Mouse (Mus musculus) heart, adult 2 months (tissue): ENCODE data around the gene Acaca. TPM values are rescaled to one million over a fixed set of nuclear protein-coding genes. Genes with fewer than 3 reads are reported as not detected.
A peak's percentile ranks its signal among the peaks of the same experiment; 100 is the strongest.

Experiments used
- DNase-seq, 2 experiments: peaks; one replicate each; pipeline ENCODE4 v3.0.0; 2021
- H3K27ac ChIP-seq: fragments of 200-600 bp; 2 replicates; pipeline ENCODE4 v1.8.1; 2022
- H3K27me3 ChIP-seq: fragments of 200-500 bp; 2 replicates; pipeline ENCODE4 v1.6.1; 2012; ENCODE audit warnings: mild to moderate bottlenecking, low read length, inconsistent platforms, mixed read lengths; ENCODE audit not compliant: control insufficient read depth, insufficient read depth
- H3K36me3 ChIP-seq: fragments of 200-500 bp; 2 replicates; pipeline ENCODE4 v1.6.1; 2012; ENCODE audit warnings: low read length, inconsistent platforms; ENCODE audit not compliant: control insufficient read depth, insufficient read depth
- H3K4me1 ChIP-seq: fragments of 200-500 bp; 2 replicates; pipeline ENCODE4 v1.6.1; 2011; ENCODE audit warnings: low read length; ENCODE audit not compliant: control insufficient read depth, insufficient read depth
- H3K4me3 ChIP-seq: fragments of 200-600 bp; 2 replicates; pipeline ENCODE4 v1.8.1; 2022
- H3K79me2 ChIP-seq: fragments of 200-500 bp; replicated peaks from 2 replicates; pipeline ENCODE4 v1.6.1; 2012; ENCODE audit warnings: mild to moderate bottlenecking, inconsistent platforms, low read length, moderate library complexity, mixed read lengths; ENCODE audit not compliant: control insufficient read depth, insufficient read depth
- H3K9ac ChIP-seq: fragments of 200-500 bp; 2 replicates; pipeline ENCODE4 v1.6.1; 2012; ENCODE audit warnings: low read depth, mild to moderate bottlenecking, control low read depth, inconsistent platforms, low read length, mixed read lengths
- CTCF ChIP-seq: fragments of 200-600 bp; IDR thresholded peaks from 2 replicates; pipeline ENCODE4 v1.8.1; 2022; ENCODE audit warnings: antibody characterized with exemption, mild to moderate bottlenecking, moderate library complexity
- EP300 ChIP-seq: fragments of 200-500 bp; IDR thresholded peaks from 2 replicates; pipeline ENCODE4 v1.6.1; 2011; ENCODE audit warnings: low read depth, low read length, control low read depth; ENCODE audit not compliant: insufficient read depth
- POLR2A ChIP-seq: fragments of 200-500 bp; IDR thresholded peaks from 2 replicates; pipeline ENCODE4 v1.6.1; 2011; ENCODE audit warnings: mild to moderate bottlenecking, low read depth, low read length, control low read depth; ENCODE audit not compliant: insufficient read depth
- WGBS: fragments of 180-500 bp; shearing (Covaris S2); methylation state at CpG from one replicate; pipeline ENCODE4 v1.1.7; 2018; 5-methylcytosine and 5-hydroxymethylcytosine counted together
- intact Hi-C: fragments of 180-260 bp; cut with DNase I; formaldehyde crosslinking; loops from one replicate; pipeline ENCODE4 v1.15.1; 2025
- polyA plus RNA-seq: library from polyadenylated mRNA; depleted of rRNA; stranded (reverse); fragments of >200 nt; gene quantifications from 2 replicates; pipeline ENCODE4 v1.2.3, GENCODE M21; 2012; rRNA removed
- total RNA-seq, 2 experiments: library from RNA; stranded (reverse); gene quantifications; 2 replicates each; pipeline ENCODE4 v1.2.3; 2021

Acaca gene
- total and polyA plus RNA-seq, 3 experiments: 19.4 to 25.9 (median 20.0) TPM

- Histone ChIP-seq H3K4me3 (no peak overlapping the region), H3K4me1 (no peaks in the 10 kb centered on the region), H3K27ac (no peak overlapping the region), H3K79me2 (no peaks in the 10 kb centered on the region), H3K27me3 (no peaks in the 10 kb centered on the region), H3K36me3 (no peaks in the 10 kb centered on the region), H3K9ac (no peak overlapping the region)
- intact Hi-C loops: no loop called here
- WGBS: 92% methylated on average over 5 of the region's 5 CpGs
- no peak for TF ChIP-seq POLR2A
- DNase-seq: no peak
Observed at GRCm38 (mm10) chr11:84426633-84426998, 297.1 kb downstream of the Acaca start.

DNA sequence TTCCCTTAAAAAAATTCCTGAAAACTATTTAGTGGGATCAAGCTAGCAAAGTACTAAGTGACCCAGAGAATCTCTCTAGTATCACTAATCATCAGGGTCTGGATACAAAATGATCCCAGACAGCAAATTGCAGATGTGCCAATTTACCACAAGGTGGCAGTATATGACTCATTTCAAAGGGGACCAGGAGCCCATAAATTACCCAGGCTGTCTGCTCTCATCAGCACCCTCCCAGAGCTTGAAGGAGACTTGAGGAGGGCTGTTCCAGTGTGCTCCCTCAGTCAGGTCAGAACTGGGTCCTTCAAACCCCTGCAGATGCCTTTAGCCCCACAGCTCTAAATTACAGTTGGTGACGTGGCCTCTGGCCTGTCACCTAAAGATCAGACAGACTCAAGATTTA lies 300.1 kb downstream of the Acaca start:
- Histone ChIP-seq H3K27me3 (no peaks in the 10 kb centered on the region), H3K27ac (no peak overlapping the region), H3K79me2 (no peaks in the 10 kb centered on the region), H3K4me1 (no peaks in the 10 kb centered on the region), H3K36me3 (no peaks in the 10 kb centered on the region), H3K4me3 (no peak overlapping the region), H3K9ac (no peak overlapping the region)
- peak; percentile 8 to 23 for DNase-seq
- intact Hi-C loops: loop anchor here (1.0 kb wide), 2 partner anchors 369 to 384 kb away; no protein-coding TSS in a partner anchor
- 93% methylated on average over 1 of the region's 1 CpGs for WGBS
- no peak for TF ChIP-seq POLR2A
- no peak for TF ChIP-seq EP300
- TF ChIP-seq CTCF: peak; percentile 93

- Histone ChIP-seq H3K27ac (no peak overlapping the region), H3K4me3 (no peak overlapping the region), H3K4me1 (no peaks in the 10 kb centered on the region), H3K79me2 (no peaks in the 10 kb centered on the region), H3K9ac (no peak overlapping the region), H3K27me3 (no peaks in the 10 kb centered on the region), H3K36me3 (no peaks in the 10 kb centered on the region)
- WGBS: 79% methylated on average over 4 of the region's 4 CpGs
- no peak for DNase-seq
- intact Hi-C loops: loop anchor here (1.0 kb wide), 1 partner anchor 364 kb away; no protein-coding TSS in a partner anchor
- TF ChIP-seq EP300: no peak
- no peak for TF ChIP-seq CTCF
- no peak for TF ChIP-seq POLR2A
Observed at GRCm38 (mm10) chr11:84430336-84430735, 300.9 kb downstream of the Acaca start.

GRCm38 (mm10) chr11:84434879-84435278 lies 305.4 kb downstream of the Acaca start:
- no peak for TF ChIP-seq CTCF
- TF ChIP-seq EP300: no peak
- no peak for TF ChIP-seq POLR2A
- Histone ChIP-seq H3K36me3 (no peaks in the 10 kb centered on the region), H3K9ac (no peak overlapping the region), H3K4me3 (no peak overlapping the region), H3K4me1 (no peaks in the 10 kb centered on the region), H3K79me2 (no peaks in the 10 kb centered on the region), H3K27ac (no peak overlapping the region), H3K27me3 (no peaks in the 10 kb centered on the region)
- WGBS: 87% methylated on average over 6 of the region's 6 CpGs
- intact Hi-C loops: no loop called here
- no peak for DNase-seq

DNA sequence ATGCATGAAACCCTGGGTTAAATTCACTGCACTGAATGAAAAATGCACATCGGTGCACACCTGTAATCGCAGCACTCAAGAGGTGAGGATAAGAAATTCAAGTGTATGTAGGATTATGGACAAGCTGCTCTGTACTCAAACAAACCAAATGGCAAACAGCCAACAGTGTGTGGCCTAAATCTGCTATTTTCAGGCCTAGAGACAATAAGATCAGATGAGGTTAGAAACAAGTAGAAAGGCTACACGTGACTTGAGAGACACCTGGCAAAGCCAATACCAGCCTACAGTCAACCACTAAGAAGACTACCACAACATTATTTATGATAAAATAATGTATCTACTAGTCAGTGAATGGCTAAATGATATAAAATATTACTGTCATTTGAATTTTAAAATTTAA lies 310.9 kb downstream of the Acaca start:
- 83% methylated on average over 3 of the region's 3 CpGs for WGBS
- Histone ChIP-seq H3K36me3 (no peaks in the 10 kb centered on the region), H3K4me1 (no peaks in the 10 kb centered on the region), H3K27me3 (no peaks in the 10 kb centered on the region), H3K9ac (no peak overlapping the region), H3K27ac (no peak overlapping the region), H3K4me3 (no peak overlapping the region), H3K79me2 (no peaks in the 10 kb centered on the region)
- TF ChIP-seq EP300 (no peak), POLR2A (no peak), CTCF (no peak)
- DNase-seq: no peak
- intact Hi-C loops: no loop called here

GRCm38 (mm10) chr11:84442554-84443331 lies 313.3 kb downstream of the Acaca start:
- no peak for TF ChIP-seq CTCF
- TF ChIP-seq POLR2A: no peak
- no peak for TF ChIP-seq EP300
- Histone ChIP-seq H3K4me1 (no peaks in the 10 kb centered on the region), H3K27ac (no peak overlapping the region), H3K36me3 (no peaks in the 10 kb centered on the region), H3K79me2 (no peaks in the 10 kb centered on the region), H3K27me3 (no peaks in the 10 kb centered on the region), H3K9ac (no peak overlapping the region), H3K4me3 (no peak overlapping the region)
- DNase-seq: no peak
- WGBS: 88% methylated on average over 4 of the region's 4 CpGs
- intact Hi-C loops: no loop called here

Other genes with a start within 250 kb of the Acaca start
- 1 to 10 TPM; 8.9 to 9.9 TPM for gene Ddx52, start 187.6 kb upstream of the Acaca start, total RNA-seq
- 3.3 and 6.2 TPM in 2 replicates for gene Ddx52, start 187.6 kb upstream of the Acaca start, polyA plus RNA-seq
- 10 to 100 TPM; 23.7 to 28.1 TPM for gene Synrg, start 165.2 kb upstream of the Acaca start, total RNA-seq
- gene Synrg, start 165.2 kb upstream of the Acaca start, polyA plus RNA-seq: 12.2 and 18.0 TPM in 2 replicates
- gene Dusp14, start 60.4 kb upstream of the Acaca start, total RNA-seq: under 1 TPM; 0.34 to 0.48 TPM
- 1.2 and 3.5 TPM in 2 replicates for gene Dusp14, start 60.4 kb upstream of the Acaca start, polyA plus RNA-seq
- 1 to 10 TPM; 6.2 to 6.4 TPM for gene Tada2a, start 72 bp upstream of the Acaca start, total RNA-seq
- 4.6 and 8.4 TPM in 2 replicates for gene Tada2a, start 72 bp upstream of the Acaca start, polyA plus RNA-seq
- gene Gm11437, start 37.8 kb downstream of the Acaca start, total RNA-seq: not detected
- not detected in 2 replicates for gene Gm11437, start 37.8 kb downstream of the Acaca start, polyA plus RNA-seq